Mouse (Mus musculus) cerebellum, postnatal 14 days (tissue): ENCODE measurements around the gene Akap2.
A peak's percentile ranks its signal among the peaks of the same experiment; 100 is the strongest.

Experiments
- DNase-seq, 2 experiments: peaks; one replicate each; pipeline ENCODE4 v3.0.0; 2021; ENCODE audit warnings: mixed read lengths in 2 of 2

Akap2 gene

DNA sequence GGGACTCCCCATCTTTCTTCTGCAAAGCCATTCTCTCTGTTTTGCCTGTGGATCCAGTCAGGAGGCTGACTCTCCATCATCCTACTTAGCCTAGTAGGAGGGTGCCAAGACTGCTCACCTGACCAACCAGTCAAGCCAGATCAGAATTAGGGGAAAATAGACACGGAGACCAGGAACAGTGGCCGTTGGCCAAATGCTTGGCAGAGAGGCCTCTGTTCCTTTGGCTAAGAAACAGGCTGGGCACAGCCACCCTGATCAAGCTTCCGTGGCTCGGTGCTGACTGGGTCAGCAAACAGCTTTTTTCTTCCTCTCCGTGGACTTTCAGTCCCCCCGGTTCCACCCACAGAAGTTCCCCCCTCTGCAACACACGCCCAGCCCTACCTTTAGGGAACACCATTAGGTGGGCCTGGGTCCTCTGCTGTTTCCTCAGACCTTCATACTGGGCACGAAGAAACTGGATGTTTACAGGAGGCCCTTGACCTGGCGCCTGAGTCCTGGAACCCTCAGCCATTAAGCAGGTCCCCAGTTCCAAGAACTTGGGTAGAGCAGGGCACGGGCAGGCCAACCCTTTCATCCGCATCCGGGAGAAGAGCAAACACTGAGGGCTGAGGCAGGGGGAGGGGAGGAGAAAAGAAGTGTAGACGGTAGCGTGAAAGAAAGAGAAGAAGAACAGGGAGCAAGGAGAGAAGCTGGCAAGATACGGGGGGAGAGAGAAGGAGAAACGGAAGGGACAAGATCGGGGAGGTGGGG is 197.9 kb downstream of the Akap2 start:
- peak; percentile 94 to 95 for DNase-seq

DNA sequence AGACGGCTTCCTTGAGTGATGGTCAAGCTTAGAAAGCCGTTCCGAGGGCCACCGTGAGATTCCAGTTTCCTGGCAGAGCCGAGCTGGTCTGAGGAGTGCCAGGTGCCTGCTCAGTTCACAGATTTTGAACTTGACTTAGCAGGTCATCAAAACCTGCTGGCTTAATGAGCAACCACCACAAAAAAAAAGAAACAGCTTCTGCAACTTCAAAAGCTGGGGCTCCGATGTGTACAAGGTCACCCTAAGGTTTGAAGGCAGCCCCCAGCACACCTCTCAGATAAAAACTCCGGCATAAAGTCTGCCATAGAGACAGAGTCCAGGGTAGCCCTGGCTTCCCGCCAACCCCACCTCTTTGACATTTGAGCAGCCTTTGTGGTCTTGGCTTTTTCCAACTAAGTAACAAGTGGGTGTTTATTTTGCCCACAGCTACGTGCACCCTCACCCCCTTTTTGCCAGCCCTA is 198.8 kb downstream of the Akap2 start, which contains the start of gene D630039A03Rik:
TSS of gene D630039A03Rik (minus strand) at position 97 of the 461 bp plus-strand sequence.
- DNase-seq = peak; percentile 77 to 82

DNA sequence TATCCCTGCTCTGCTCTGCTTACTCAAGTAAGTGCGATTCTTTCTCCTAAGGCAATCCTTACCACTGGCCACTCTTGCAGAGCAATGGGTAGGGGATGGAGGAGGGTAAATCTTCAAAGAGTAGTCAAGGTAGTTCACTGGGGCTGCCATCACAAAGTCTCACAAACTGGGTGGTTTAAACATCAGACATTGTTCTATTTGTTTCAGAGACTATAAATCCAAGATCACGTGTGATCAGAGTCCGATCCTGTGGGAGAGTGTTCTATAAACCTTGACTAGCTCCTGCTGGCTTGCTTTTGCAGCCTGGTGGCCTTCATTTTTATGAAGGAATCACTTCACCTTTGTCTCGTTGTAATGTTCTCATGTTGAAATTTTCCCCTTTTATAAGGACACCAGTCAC is 199.3 kb downstream of the Akap2 start:
- DNase-seq = no peak

DNA sequence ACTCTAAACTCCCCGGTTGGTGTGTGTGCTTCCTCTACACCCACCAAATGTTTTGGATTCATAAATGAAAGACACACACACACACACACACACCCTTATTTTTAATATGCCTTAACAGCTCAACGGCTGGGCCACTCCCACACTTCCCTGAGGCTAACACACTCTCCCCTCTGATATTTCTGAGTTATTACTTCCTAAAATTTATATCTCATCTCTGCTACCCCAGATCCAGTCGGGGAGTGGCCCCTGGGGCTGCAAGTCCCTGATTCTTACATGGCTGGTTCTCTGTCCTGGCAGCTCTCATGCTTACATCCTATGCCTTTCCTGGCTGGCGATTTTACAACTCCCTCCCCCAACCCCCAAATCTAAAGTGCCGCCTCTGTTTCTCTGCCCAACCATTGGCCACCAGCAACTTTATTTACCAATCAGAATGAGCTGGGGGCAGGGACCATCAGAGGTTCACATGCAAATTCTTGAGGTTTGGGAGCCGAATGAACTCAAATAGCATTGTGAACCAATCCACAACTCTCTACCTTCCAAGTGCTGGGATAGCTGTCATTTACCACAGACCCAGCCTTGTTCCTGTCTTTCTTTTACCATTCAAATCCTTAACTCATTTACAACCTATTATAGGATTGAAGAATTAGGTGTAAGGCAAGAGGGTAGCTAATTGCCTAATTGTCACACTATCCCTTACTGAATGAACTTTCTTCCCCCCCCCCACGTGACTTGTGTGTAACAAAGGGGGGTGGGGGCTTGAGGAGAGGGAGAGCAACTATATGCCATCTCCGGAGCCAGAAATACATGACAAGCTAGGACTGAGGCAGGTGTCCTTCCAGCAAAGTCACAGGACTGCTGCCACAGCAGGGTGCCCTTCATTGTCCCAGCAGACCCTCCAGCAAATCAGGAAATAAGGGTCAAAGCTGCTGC is 202.3 kb downstream of the Akap2 start:
- DNase-seq = no peak

DNA sequence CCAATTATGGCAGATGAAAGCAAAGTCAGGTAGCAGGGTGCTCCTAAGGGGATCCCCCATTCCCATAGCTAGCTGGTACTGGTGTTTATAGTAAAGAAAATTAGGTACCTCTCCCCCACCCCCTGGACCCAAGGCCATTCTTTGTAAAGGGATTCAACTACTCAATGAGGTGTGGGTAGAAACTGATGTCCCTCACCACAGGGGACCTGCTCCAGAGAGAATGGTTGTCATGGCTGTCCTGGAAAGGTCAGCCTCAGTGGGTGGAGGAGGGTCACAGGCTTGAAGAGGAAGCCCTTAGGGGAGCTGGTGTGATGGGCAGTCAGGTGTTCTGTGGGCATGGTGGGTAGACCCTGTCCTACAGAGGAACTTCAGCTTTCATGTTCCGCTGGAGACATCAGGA is 203.1 kb downstream of the Akap2 start:
- DNase-seq = no peak

DNA sequence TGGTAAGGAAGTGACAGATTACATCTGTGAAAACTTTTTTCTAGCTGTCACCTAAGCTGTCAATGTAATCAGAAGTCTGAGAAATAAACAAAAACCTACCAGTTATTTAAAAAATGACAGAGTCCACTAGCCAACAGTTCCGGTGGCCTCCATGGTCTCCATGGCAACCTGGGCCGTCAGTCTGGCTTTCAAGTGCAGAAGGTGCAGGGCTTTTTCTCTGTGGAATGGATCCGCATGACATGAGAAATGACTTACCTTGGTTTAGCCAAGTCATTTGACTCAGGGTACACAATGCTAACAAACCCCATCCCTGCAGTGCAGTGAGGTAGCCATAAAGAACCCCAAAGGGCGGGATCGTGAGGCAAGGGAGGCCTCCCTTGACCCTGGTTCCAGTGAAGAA is 204.7 kb downstream of the Akap2 start:
- DNase-seq = peak; percentile 46 to 49

DNA sequence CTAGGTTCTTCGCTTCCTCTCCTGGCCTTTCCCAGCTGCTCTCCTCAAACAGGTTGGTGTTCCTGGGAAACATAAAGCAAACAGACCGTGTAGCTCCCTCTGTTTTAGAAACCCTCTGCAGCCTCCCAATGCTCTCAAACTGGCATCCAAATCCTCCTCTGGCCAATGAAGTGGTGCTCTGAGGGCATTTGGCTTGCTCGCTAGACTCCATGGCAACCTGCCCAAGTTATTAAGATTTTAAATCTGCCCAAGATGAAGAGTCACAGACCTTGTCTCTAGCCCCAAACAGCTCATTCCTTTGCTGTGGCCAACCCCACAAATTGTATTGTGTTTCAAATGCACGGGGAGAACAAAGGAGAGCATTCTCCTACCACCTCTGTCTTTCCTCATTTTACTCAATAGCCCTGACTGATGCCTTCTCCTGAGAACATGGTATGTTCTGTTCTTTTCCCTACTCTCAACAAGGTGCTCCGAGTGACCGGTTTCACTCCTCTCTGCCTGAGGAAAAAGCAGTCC is 207.2 kb downstream of the Akap2 start:
- DNase-seq = peak; percentile 48 to 49

DNA sequence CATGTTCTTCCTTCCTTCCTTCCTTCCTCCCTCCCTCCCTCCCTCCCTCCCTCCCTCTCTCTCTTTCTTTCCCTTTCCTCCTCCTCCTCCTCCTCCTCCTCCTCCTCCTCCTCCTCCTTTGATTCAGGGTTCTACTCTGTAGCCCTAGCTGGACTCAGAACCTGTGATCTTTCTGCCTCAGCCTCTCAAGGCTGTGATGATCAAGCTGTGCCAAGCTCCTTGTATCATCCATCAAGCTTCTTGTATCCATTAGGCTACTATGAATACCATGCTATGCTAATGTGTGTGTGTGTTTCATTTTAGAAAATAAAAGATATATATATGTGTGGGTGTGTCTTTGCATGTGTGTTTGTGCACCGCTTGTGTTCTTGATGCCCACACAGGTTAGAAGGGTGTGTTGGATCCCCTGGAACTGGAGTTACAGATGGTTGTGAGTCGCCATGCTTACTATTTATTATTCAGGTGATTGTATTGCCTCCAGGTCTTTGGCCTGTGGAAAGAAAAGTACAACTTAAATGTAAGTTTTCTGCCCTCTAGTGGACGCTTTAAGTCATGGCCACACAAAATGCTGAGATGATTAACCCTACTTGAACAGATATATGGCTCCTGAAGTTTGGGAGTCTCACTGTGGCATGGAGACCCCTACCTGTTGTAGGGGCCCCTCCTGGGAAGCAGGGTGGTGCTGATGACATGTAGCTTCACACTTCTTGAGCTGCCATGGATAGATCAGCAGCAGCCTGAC is 210.2 kb downstream of the Akap2 start:
- DNase-seq = peak; percentile 45 to 56

DNA sequence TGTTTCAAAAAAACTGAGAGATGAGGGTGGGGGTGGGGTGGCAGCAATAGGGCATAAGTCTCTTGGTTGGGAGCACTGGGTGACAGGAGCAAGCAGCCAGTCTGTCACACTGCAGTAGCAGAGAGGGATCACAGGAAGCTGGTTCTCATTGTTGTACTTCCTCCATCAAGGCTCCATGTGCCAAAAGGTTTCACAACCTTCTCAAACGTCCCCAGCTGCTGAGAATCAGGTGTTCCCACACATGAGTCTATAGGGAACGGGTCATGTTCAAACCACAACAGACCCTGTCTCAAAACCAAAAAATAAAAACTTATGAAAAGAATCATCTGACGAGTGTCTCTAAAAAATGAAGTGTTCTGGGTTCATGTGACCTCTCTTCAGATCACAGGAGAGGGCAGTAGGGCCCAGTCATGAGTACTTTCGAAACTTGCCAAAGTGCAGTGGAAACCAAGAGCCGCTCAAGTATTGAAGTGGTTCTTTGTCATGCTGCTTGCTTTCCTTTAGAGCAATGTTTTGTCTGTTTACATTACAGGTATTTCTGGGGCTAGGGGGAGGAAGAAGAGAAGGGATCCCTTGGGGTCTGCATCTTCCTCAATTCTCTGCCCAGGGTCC is 213.2 kb downstream of the Akap2 start:
- DNase-seq = no peak

DNA sequence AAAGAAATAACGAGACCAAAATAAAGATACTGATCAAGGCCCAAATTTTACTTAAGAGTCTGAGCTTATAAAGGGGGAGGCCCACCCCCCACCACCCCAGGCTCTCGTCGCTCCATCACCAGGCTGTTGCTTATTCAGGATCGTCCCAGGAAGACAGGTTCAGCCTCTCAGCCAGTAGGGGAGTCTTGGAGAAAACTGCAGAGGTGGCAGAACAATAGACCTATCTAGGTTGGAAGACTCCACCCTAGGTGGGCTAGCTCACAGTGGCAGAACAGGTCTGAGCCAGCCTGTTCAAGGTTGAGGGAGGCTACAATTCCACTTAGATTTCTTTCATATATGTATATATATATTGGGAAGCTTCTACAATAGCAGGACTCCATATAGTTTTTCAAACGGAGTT is 216.7 kb downstream of the Akap2 start:
- DNase-seq = no peak

DNA sequence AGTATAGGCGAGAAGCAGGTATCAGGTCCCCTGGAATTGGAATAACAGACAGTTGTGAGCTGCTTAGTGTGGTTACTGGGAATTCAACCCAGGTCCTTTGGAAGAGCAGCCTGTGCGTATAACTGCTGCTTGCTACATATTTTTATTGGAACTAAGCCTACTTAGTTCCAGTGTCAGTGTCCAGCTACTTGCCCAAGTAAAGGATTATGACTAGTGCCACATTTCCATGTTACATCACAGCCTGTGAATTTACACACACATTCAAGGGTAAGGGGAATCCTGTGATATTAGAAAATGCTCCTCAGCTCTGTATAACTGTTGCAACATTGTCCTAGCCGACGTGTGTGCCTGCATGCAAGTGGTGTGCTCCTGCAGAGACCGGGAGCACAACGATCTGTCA is 219.8 kb downstream of the Akap2 start:
- no peak for DNase-seq

DNA sequence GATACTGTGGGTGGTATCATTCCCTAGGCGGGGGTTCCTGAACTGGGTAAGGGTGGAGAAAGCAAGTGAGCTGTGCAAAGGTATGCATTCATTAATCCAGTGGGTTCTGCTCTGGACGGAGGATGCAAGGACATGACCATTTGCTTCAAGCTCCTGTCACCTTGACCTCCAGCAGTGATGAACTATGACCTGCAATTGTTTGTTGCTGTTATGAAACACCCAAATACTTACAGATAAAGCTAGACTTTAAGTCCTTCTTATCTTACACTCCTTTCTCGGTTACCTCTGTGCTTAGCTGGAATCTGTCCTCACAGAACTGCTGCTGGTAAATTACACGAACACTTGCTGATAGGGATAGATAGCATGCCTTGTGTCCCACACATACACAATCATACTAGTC is 223.2 kb downstream of the Akap2 start:
- DNase-seq = no peak

DNA sequence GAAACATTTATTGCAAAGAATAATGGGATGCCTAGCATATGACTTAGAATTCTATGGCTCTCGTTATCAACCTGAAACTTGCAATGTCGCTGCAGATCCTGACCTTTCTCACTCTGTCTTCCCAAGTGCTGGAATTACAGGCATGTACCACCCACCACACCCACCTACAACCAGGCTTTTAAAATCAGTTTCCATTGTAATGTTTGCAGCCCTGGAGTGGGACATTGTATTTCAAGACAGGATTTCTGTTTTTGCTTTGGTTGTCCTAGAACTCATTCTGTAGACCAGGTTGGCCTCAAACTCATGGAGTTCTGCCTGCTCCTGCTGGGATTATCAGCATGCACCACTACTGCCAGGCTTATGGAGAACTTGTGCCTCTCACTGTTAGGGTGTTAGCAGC is 225.4 kb downstream of the Akap2 start:
- no peak for DNase-seq
